Mouse (Mus musculus) WW6 (cell line): ENCODE measurements around the gene Tbpl2.

Experiments used
- DNase-seq: peaks from one replicate; pipeline ENCODE4 v3.0.0-alpha.2; 2013; ENCODE audit warnings: low read depth, low spot score

Tbpl2 gene

GRCm38 (mm10) chr2:24096495-24096894, at the start of gene Tbpl2:
TSS of gene Tbpl2 (minus strand) at chr2:24096595.
- no peak for DNase-seq

DNA sequence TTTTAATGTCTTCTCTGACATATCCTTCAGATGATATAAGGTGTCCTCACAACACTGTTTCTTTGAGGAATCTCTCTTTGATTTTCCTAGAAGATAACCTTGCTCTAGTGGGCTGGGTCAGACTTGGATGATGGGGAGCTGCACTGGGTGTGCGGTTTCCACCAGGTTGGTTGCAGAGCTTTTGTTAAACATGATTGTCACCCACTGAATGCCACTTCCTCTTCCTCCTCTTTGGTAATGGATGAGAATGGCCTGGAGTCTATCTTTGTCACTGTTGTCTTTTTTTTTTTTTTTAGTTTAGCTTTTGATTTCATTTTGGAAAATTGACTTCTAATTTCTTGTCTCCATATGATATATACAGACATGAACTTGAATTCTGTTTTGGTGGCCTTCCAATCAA, 38.0 kb upstream of the Tbpl2 start:
- DNase-seq = no peak

DNA sequence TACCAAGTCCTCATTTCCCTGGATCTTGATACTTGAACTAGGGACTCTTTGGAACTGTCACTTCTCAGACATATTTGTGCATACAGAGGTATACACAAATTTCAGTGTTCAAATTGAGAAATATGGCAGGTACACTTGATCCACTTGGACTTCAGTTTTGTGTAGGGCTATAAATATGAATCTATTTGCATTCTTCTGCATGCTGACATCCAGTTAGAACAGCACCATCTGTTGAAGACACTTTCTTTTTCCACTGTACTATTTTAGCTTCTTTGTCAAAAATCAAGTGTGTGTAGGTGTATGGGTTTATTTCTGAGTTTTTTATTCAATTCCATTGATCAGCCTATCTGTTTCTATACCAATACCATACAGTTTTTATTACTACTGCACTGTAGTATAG, 12.7 kb upstream of the Tbpl2 start:
- DNase-seq = no peak

DNA sequence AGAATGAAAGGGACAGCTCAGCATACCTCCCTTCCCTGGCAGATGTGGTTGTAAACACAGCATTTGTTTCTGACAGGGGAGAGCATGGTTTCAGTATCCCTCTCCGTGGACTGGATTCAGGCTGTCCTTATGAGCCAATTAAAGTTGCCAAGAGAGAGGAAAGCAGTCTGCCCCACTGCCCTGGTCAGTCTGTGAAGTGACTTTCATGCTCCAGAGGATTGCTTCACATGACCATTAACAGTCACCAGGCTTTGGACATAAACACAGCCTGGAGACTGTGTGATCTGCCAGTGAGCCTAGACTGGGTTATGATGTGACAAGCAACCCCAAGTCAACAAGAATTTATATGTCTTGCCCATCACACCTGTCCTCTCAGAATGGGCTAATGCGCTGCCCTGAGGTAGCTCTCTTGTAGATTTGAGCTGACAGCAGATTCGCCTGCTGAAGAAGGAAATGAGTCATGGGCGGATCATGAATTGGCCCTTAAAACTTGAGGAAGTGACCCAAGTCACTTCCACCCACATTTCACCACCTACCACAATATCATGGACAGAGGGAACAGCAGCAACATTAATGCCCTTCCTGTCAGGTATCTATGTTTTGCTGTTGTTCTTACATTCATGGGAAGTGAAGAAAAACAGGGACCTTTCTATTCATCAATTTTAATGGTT, 7.4 kb upstream of the Tbpl2 start:
- DNase-seq = no peak

GRCm38 (mm10) chr2:24090921-24091320, 5.5 kb downstream of the Tbpl2 start:
- DNase-seq = no peak

- no peak for DNase-seq
Observed at GRCm38 (mm10) chr2:24050459-24050858, 45.9 kb downstream of the Tbpl2 start.

DNA sequence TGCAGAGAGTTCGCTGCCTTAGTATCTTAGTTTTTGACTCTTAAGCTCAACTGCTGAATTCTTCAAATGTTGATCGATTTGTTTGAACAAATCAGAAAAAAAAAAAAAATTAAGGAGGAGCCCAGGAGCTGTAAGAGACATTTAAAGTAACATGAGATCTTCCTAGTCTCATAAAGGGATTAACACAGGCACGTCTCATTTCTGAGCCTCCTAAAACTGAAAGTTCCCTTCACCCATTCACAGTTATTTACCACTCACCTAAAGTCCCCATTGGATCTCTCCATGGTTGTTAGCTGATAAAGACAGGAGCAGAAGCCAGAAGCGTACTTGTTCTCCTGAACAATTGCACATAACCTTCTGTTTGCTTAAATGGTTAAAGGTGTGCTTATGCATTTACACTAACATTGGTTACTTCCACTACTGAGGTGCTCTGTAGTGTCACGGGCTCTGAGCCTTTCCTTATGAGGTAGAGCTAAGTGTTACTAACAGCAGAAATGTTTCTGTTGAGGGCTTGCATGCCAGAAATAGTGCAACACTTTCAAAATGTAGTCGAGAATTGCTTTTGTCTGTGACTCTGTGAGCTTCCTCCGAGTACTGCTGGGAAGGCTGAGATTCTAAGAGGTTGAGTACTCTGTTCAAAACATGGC, 46.9 kb downstream of the Tbpl2 start, which contains the start of gene Hnmt:
Gene Hnmt (minus strand): TSS at position 51 of the 647 bp plus-strand sequence.
- no peak for DNase-seq

GRCm38 (mm10) chr2:24048480-24049097, 47.8 kb downstream of the Tbpl2 start:
- DNase-seq = no peak

GRCm38 (mm10) chr2:24047551-24048479, 48.6 kb downstream of the Tbpl2 start:
- no peak for DNase-seq

DNA sequence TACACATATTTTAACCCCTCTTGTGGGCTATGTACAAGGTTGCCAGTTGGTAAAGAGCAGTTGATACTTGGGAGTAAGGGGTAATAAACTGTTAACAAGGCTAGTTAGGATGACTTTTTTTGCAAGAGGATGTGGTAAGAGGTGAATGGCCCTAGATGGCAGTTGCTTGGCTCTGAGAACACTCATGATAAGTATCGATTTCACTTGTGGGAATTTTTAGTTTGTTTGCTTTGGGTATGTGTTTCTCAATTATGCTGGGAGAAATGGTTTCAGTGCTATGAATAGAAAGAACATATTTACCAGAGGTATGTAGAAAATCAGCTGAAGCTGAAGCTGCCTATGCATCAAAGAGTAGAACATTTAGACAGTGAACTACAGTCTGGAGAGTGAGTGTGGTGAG, 53.5 kb downstream of the Tbpl2 start:
- no peak for DNase-seq

DNA sequence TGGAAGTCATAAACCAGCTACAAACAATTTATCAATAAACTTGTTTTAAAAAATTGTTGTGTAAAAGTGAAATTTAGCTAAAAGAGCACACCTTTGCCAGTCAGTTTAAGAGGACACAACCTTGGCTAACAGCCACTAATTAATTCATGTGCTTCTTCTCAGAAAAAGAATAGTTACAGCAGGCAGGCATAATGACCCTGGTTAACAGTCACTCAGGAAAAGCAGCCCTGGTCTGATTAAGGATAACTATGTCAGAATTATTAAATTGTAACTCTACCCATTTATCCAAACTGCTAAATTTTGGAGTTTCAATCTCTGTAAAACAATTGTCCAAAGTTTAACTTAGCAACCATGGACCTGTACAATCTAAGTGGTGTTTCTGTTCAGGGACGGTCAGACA, 55.9 kb downstream of the Tbpl2 start:
- no peak for DNase-seq
